Mouse (Mus musculus) kidney, adult 2 months (tissue): ENCODE results near the gene Ablim1. TPM values are rescaled to one million over a fixed set of nuclear protein-coding genes. Genes with fewer than 3 reads are reported as not detected.

Experiments
- DNase-seq: peaks from one replicate; pipeline ENCODE4 v3.0.0; 2021
- H3K27ac ChIP-seq: fragments of 200-500 bp; 2 replicates; pipeline ENCODE4 v1.5.1; 2012; ENCODE audit warnings: low read depth, low read length, control low read depth, inconsistent platforms; ENCODE audit not compliant: insufficient read depth
- H3K27me3 ChIP-seq: fragments of 200-500 bp; replicated peaks from 2 replicates; pipeline ENCODE4 v1.6.1; 2012; ENCODE audit warnings: mild to moderate bottlenecking, moderate library complexity, low read length, inconsistent platforms; ENCODE audit not compliant: control insufficient read depth, insufficient read depth
- H3K36me3 ChIP-seq: fragments of 200-500 bp; 2 replicates; pipeline ENCODE4 v1.6.1; 2012; ENCODE audit warnings: mild to moderate bottlenecking, moderate library complexity, low read length, inconsistent platforms; ENCODE audit not compliant: control insufficient read depth, insufficient read depth
- H3K4me1 ChIP-seq: fragments of 200-500 bp; 2 replicates; pipeline ENCODE4 v1.6.1; 2011; ENCODE audit warnings: low read length; ENCODE audit not compliant: control insufficient read depth, insufficient read depth
- H3K4me3 ChIP-seq: fragments of 200-500 bp; 2 replicates; pipeline ENCODE4 v1.5.1; 2011; ENCODE audit warnings: mild to moderate bottlenecking, low read depth, low read length, control low read depth; ENCODE audit not compliant: insufficient read depth
- CTCF ChIP-seq: fragments of 200-500 bp; conservative IDR thresholded peaks from 2 replicates; pipeline ENCODE4 v1.5.1; 2011; ENCODE audit warnings: low read depth, mild to moderate bottlenecking, control low read depth, low read length, moderate library complexity, mixed read lengths; ENCODE audit not compliant: insufficient read depth, insufficient read length
- POLR2A ChIP-seq: fragments of 200-500 bp; IDR thresholded peaks from one replicate; pipeline ENCODE4 v1.6.1; 2011; ENCODE audit warnings: low read depth, low read length, control low read depth
- WGBS: fragments of 180-500 bp; shearing (Covaris S2); methylation state at CpG from one replicate; pipeline ENCODE4 v1.1.7; 2018; 5-methylcytosine and 5-hydroxymethylcytosine counted together
- polyA plus RNA-seq: library from polyadenylated mRNA; depleted of rRNA; stranded (reverse); fragments of >200 nt; gene quantifications from 2 replicates; pipeline ENCODE4 v1.2.3, GENCODE M21; 2012

The Ablim1 gene
- polyA plus RNA-seq, 1 experiment = 34.7 TPM

- Histone ChIP-seq H3K27ac (peak overlapping the region; percentile 42; the same call in 1 of the 2 replicates), H3K4me3 (no peak overlapping the region), H3K27me3 (no peaks in the 10 kb centered on the region), H3K4me1 (peaks cover 3% of the 10 kb centered on the region; the same call in 1 of the 2 replicates), H3K36me3 (no peaks in the 10 kb centered on the region)
- TF ChIP-seq CTCF (no peak), POLR2A (no peak)
- DNase-seq = no peak
Measured at GRCm38 (mm10) chr19:57175077-57175476, 139.6 kb downstream of the Ablim1 start.

- peak overlapping the region; percentile 42; the same call in 1 of the 2 replicates for H3K27ac ChIP-seq
- no peaks in the 10 kb centered on the region for H3K27me3 ChIP-seq
- H3K4me3 ChIP-seq = no peak overlapping the region
- TF ChIP-seq POLR2A = no peak
- no peak for TF ChIP-seq CTCF
- H3K36me3 ChIP-seq = no peaks in the 10 kb centered on the region
- no peak for DNase-seq
- no peaks in the 10 kb centered on the region; the same call in 1 of the 2 replicates for H3K4me1 ChIP-seq
- 74% methylated on average over 5 of the region's 5 CpGs for WGBS
Measured at GRCm38 (mm10) chr19:57174541-57174940, 140.2 kb downstream of the Ablim1 start.

- no peak overlapping the region; the same call in 1 of the 2 replicates for H3K27ac ChIP-seq
- no peaks in the 10 kb centered on the region; the same call in 1 of the 2 replicates for H3K4me1 ChIP-seq
- no peaks in the 10 kb centered on the region for H3K27me3 ChIP-seq
- no peak for DNase-seq
- WGBS = 59% methylated on average over 5 of the region's 5 CpGs
- TF ChIP-seq CTCF (no peak), POLR2A (no peak)
- H3K4me3 ChIP-seq = no peak overlapping the region
- H3K36me3 ChIP-seq = no peaks in the 10 kb centered on the region
Measured at GRCm38 (mm10) chr19:57174045-57174444, 140.7 kb downstream of the Ablim1 start.

GRCm38 (mm10) chr19:57172321-57172720, 142.4 kb downstream of the Ablim1 start:
- H3K36me3 ChIP-seq = no peaks in the 10 kb centered on the region
- no peak for DNase-seq
- no peaks in the 10 kb centered on the region for H3K27me3 ChIP-seq
- whole genome bisulfite sequencing = 90% methylated on average over 5 of the region's 5 CpGs
- TF ChIP-seq CTCF (no peak), POLR2A (no peak)
- no peak overlapping the region for H3K27ac ChIP-seq
- peaks cover 7% of the 10 kb centered on the region; the same call in 1 of the 2 replicates for H3K4me1 ChIP-seq
- no peak overlapping the region for H3K4me3 ChIP-seq

GRCm38 (mm10) chr19:57170880-57171279, 143.8 kb downstream of the Ablim1 start:
- TF ChIP-seq CTCF = no peak
- no peak for TF ChIP-seq POLR2A
- no peak for DNase-seq
- no peak overlapping the region for H3K4me3 ChIP-seq
- H3K4me1 ChIP-seq = peaks cover 7% of the 10 kb centered on the region; the same call in 1 of the 2 replicates
- H3K36me3 ChIP-seq = no peaks in the 10 kb centered on the region
- H3K27me3 ChIP-seq = no peaks in the 10 kb centered on the region
- no peak overlapping the region for H3K27ac ChIP-seq
- WGBS = 92% methylated on average over 5 of the region's 5 CpGs

GRCm38 (mm10) chr19:57169485-57169884, 145.2 kb downstream of the Ablim1 start:
- 87% methylated on average over 2 of the region's 2 CpGs for WGBS
- no peaks in the 10 kb centered on the region for H3K27me3 ChIP-seq
- TF ChIP-seq POLR2A = no peak
- TF ChIP-seq CTCF = 0 out of 2 replicates have a peak, but pooled peaks have one; percentile 24
- no peak overlapping the region for H3K27ac ChIP-seq
- H3K4me3 ChIP-seq = no peak overlapping the region
- H3K36me3 ChIP-seq = no peaks in the 10 kb centered on the region
- no peak for DNase-seq
- peaks cover 7% of the 10 kb centered on the region; the same call in 1 of the 2 replicates for H3K4me1 ChIP-seq

GRCm38 (mm10) chr19:57167721-57168120, 147.0 kb downstream of the Ablim1 start:
- WGBS = 65% methylated on average over 5 of the region's 5 CpGs
- TF ChIP-seq CTCF (no peak), POLR2A (no peak)
- DNase-seq = no peak
- Histone ChIP-seq H3K4me1 (peaks cover 7% of the 10 kb centered on the region; the same call in 1 of the 2 replicates), H3K27me3 (no peaks in the 10 kb centered on the region), H3K4me3 (no peak overlapping the region), H3K36me3 (no peaks in the 10 kb centered on the region), H3K27ac (no peak overlapping the region)
